Mouse (Mus musculus) midbrain, embryonic 15.5 days (tissue): ENCODE measurements around the gene Casz1. TPM values are rescaled to one million over a fixed set of nuclear protein-coding genes. Genes with fewer than 3 reads are reported as not detected.

ENCODE experiments used
- ATAC-seq: fragments of 200-750 bp; cut with Nextera tagmentation; replicated peaks from 2 replicates; pipeline ENCODE4 v1.8.0; 2017; ENCODE audit warnings: moderate TSS enrichment
- H3K27ac ChIP-seq: fragments of 300-500 bp; sonication (generic); 2 replicates; pipeline ENCODE4 v1.5.1; 2015; ENCODE audit warnings: mild to moderate bottlenecking, inconsistent platforms
- H3K27me3 ChIP-seq: fragments of 300-500 bp; sonication (generic); replicated peaks from 2 replicates; pipeline ENCODE4 v1.6.1; 2015; ENCODE audit warnings: inconsistent platforms
- H3K36me3 ChIP-seq: fragments of 300-500 bp; sonication (generic); replicated peaks from 2 replicates; pipeline ENCODE4 v1.6.1; 2015; ENCODE audit warnings: inconsistent platforms
- H3K4me1 ChIP-seq: fragments of 300-500 bp; sonication (generic); 2 replicates; pipeline ENCODE4 v1.6.1; 2015; ENCODE audit warnings: inconsistent platforms
- H3K4me2 ChIP-seq: fragments of 300-500 bp; sonication (generic); 2 replicates; pipeline ENCODE4 v1.6.1; 2015; ENCODE audit warnings: inconsistent platforms, mild to moderate bottlenecking, moderate library complexity
- H3K4me3 ChIP-seq: fragments of 300-500 bp; sonication (generic); 2 replicates; pipeline ENCODE4 v1.5.1; 2015; ENCODE audit warnings: mild to moderate bottlenecking, inconsistent platforms
- H3K9ac ChIP-seq: fragments of 300-500 bp; sonication (generic); 2 replicates; pipeline ENCODE4 v1.6.1; 2015; ENCODE audit warnings: mild to moderate bottlenecking, inconsistent platforms
- H3K9me3 ChIP-seq: fragments of 300-500 bp; sonication (generic); 2 replicates; pipeline ENCODE4 v1.6.1; 2016; ENCODE audit warnings: inconsistent platforms
- WGBS: fragments of 180-500 bp; shearing (Covaris S2); methylation state at CpG from one replicate; pipeline ENCODE4 v1.1.7; 2015; ENCODE audit warnings: mixed read lengths; 5-methylcytosine and 5-hydroxymethylcytosine counted together
- polyA plus RNA-seq: library from polyadenylated mRNA; unstranded; fragments of >200 nt; fragmentation: Nextera tagmentation; extraction: Ambion mirVana; gene quantifications from 2 replicates; pipeline ENCODE4 v1.2.1, GENCODE M21; 2015

Gene Casz1
- polyA plus RNA-seq, 1 experiment from 2014 or later: 2.8 TPM

DNA sequence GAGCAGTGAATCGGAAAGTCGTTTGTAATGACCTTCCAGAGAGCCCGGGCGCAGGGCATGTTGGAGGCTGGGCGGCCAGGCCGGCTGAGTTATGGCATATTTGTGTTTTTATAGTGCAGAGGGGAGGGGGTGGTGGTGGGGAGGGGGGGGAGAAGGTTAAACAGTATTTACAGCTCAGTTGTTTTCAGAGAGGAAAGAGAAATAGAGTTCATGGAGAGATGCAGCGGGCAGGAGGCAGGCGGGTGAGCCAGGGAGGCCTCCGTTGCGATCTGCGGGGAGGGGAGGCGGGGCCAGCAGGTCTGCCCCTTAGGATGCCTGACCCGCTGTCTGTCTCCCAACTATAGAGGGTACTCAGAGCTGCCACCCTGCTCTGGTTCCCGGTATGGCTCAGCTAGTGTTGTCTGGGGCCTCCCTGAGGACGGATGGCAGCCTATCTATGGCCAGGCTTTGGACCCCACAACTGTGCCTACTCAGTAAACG is 118.0 kb downstream of the Casz1 start:
- Histone ChIP-seq H3K36me3 (no peaks in the 10 kb centered on the region), H3K4me1 (peaks cover 56% of the 10 kb centered on the region), H3K9me3 (no peaks in the 10 kb centered on the region), H3K4me3 (no peak overlapping the region), H3K27me3 (peaks cover 36% of the 10 kb centered on the region), H3K4me2 (peak overlapping the region; percentile 34), H3K9ac (no peak overlapping the region), H3K27ac (peak overlapping the region; percentile 27; the same call in 1 of the 2 replicates)
- no peak for ATAC-seq
- WGBS: 10% methylated on average over 16 of the region's 16 CpGs

DNA sequence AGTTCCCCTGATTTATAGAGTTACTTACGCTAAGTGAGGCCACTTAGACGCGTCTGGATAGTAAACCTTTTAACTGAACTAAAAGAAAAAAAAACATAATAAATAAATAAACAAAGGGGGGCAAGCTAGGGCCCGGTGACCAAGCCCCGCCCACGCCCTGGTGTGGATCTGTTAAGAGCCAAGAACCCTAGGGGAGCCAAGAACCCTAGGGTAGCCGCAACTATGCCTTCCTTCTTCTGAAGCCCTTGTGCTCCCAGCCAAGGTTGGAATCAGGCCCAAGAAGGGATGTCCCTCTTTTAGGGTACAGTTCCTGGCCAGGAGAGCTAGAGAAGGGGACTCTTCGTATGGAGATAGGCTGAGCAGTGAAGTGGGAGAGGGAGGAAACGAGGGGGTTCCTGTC is 119.2 kb downstream of the Casz1 start:
- H3K27ac ChIP-seq: no peak overlapping the region
- H3K4me2 ChIP-seq: no peak overlapping the region
- peaks cover 56% of the 10 kb centered on the region for H3K4me1 ChIP-seq
- no peaks in the 10 kb centered on the region for H3K36me3 ChIP-seq
- ATAC-seq: no peak
- no peaks in the 10 kb centered on the region for H3K9me3 ChIP-seq
- H3K4me3 ChIP-seq: no peak overlapping the region
- WGBS: 77% methylated on average over 9 of the region's 9 CpGs
- H3K27me3 ChIP-seq: peaks cover 30% of the 10 kb centered on the region
- no peak overlapping the region for H3K9ac ChIP-seq

DNA sequence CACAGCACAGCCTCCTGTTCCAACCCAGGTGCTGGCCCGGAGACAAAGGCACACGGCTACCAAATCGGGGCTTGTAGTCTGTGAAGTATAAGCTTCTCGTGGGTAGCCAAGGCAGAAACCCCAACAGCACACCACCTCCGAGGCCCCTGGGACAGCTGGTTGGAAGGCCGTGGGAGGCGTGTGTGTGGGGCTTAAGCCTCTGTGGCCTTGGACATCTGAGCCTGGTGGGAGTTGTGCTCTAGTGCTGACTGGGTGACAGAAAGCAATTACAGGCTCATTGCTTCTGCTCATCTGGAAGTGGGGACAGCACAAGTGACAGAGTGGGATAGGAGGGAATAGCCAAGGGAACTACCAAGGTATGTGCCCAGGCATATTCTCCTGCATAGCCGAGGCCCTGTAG is 119.7 kb downstream of the Casz1 start:
- Histone ChIP-seq H3K27me3 (peaks cover 36% of the 10 kb centered on the region), H3K4me1 (peaks cover 56% of the 10 kb centered on the region), H3K4me2 (no peak overlapping the region), H3K36me3 (no peaks in the 10 kb centered on the region), H3K9me3 (no peaks in the 10 kb centered on the region), H3K9ac (no peak overlapping the region), H3K4me3 (no peak overlapping the region), H3K27ac (no peak overlapping the region)
- no peak for ATAC-seq
- WGBS: 62% methylated on average over 8 of the region's 8 CpGs

DNA sequence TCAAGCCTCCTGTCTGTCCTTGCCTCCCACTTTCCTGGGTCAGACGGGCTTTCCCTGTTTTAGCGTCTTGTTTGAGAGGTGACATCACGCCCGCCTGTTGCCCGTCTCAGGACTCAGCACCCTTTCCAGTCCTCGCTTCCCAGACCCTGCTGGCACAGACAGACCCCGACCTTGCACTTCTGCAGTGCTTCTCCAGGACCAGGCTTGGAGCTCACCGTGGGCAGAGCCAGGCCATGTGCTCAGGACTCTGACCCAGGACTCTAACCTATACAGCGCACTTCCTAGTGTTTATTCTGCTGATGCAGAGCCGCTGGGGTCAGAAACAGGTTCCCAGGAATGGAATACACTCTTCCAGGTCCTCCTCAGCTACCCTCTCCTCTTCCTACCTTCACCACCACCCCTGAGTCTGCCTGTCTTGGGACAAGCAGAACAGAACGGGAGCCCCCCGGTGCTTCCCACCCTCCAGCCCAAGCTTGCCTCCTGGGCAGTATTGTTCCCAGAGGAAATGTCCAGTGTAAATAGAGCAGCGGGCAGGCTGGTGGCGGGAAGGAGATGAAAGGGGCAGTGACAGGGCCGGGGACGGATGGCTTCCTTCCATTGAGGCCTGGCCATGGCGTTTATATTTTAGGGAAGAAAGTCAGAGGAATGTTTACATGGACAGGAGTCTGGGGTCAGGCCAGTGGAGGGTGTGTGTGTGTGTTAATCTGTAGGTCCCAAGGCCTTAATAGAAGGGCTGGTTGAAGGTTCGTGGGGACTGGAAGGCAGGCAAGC is 121.5 kb downstream of the Casz1 start:
- H3K9me3 ChIP-seq: no peaks in the 10 kb centered on the region
- H3K27me3 ChIP-seq: peaks cover 36% of the 10 kb centered on the region
- no peak overlapping the region for H3K9ac ChIP-seq
- WGBS: 30% methylated on average over 18 of the region's 18 CpGs
- no peak overlapping the region for H3K27ac ChIP-seq
- no peak for ATAC-seq
- H3K4me2 ChIP-seq: no peak overlapping the region
- peaks cover 59% of the 10 kb centered on the region for H3K4me1 ChIP-seq
- no peaks in the 10 kb centered on the region for H3K36me3 ChIP-seq
- H3K4me3 ChIP-seq: no peak overlapping the region

GRCm38 (mm10) chr4:148926459-148926858 is 122.2 kb downstream of the Casz1 start:
- no peak for ATAC-seq
- Histone ChIP-seq H3K9me3 (no peaks in the 10 kb centered on the region), H3K27ac (no peak overlapping the region), H3K27me3 (peaks cover 39% of the 10 kb centered on the region), H3K4me1 (peaks cover 58% of the 10 kb centered on the region), H3K4me2 (no peak overlapping the region), H3K36me3 (no peaks in the 10 kb centered on the region), H3K4me3 (no peak overlapping the region), H3K9ac (no peak overlapping the region)
- WGBS: 28% methylated on average over 8 of the region's 8 CpGs

DNA sequence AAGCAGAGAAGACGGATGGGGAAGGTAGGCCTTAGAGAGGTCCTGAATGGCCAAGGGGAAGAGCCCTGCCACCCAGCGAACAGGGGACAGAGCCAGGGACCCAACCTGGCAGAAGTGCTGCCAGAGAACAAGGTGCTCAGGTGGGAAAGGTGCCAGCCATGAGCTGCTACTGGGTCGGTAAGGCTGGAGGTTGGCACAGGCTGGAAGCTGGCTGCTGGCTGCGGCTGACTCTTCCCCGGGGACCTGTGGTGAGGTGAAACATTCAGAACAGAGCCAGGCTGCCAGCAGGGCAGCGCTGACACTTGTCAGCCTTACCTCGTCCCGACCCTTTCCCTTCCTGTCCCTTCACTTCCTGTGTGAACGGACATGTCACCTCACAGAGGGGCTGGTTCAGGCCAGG is 124.1 kb downstream of the Casz1 start:
- no peak for ATAC-seq

DNA sequence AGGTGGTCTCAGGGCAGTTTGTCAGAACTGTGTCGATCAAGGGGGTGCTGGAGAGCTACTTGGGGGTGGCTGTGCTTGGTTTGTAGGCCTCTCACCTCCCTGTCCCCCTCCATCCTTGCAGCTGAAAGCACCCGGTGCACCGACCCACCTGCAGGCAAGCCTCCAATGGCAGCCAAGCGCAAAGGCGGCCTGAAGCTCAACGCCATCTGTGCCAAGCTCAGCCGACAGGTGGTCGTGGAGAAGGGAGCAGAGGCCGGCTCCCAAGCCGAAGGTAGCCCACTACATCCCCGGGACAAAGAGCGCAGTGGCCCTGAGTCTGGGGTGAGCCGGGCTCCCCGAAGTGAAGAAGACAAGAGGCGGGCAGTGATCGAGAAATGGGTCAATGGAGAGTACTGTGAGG is 124.6 kb downstream of the Casz1 start:
- H3K4me1 ChIP-seq: peaks cover 42% of the 10 kb centered on the region
- WGBS: 93% methylated on average over 16 of the region's 16 CpGs
- peaks cover 40% of the 10 kb centered on the region for H3K27me3 ChIP-seq
- no peaks in the 10 kb centered on the region for H3K36me3 ChIP-seq
- H3K9ac ChIP-seq: no peak overlapping the region
- no peak overlapping the region for H3K4me3 ChIP-seq
- no peak overlapping the region for H3K27ac ChIP-seq
- H3K4me2 ChIP-seq: no peak overlapping the region
- no peaks in the 10 kb centered on the region for H3K9me3 ChIP-seq
- no peak for ATAC-seq

More for the DNA sequence above, 124.1 kb downstream of the Casz1 start:
- Histone ChIP-seq H3K4me1 (peaks cover 43% of the 10 kb centered on the region), H3K36me3 (no peaks in the 10 kb centered on the region), H3K9me3 (no peaks in the 10 kb centered on the region), H3K9ac (no peak overlapping the region), H3K27ac (no peak overlapping the region), H3K4me2 (no peak overlapping the region), H3K4me3 (no peak overlapping the region), H3K27me3 (peaks cover 40% of the 10 kb centered on the region)
- WGBS: 79% methylated on average over 9 of the region's 9 CpGs

DNA sequence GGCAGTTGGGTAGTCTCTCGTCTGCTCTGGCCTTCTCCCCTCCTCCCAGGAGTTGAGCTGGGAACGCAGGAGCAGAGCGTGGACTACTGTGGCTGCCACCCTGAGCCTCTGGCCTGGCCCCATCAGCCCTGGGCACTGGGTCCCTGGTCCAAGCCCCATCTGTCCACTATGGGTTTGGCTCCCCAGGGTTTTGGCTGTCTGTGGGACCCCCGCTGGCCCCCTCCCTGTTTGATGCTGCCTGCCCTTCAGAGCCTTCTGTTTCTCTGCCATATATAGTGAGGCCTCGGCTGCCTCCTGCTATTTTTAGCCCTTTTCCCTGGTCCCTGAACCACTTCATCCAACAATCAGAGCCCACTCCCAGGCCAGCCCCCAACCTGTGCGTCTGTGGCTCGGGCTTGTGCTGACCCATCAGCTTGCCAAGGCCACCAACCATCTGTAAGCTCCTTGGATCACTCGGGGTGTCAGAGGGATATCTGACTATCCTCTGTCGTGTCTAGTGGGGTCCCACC is 126.5 kb downstream of the Casz1 start:
- Histone ChIP-seq H3K9ac (no peak overlapping the region), H3K27ac (no peak overlapping the region; the same call in 1 of the 2 replicates), H3K27me3 (peaks cover 36% of the 10 kb centered on the region), H3K4me1 (peaks cover 36% of the 10 kb centered on the region), H3K9me3 (no peaks in the 10 kb centered on the region), H3K36me3 (no peaks in the 10 kb centered on the region), H3K4me2 (no peak overlapping the region), H3K4me3 (no peak overlapping the region)
- no peak for ATAC-seq
- WGBS: 59% methylated on average over 9 of the region's 9 CpGs

DNA sequence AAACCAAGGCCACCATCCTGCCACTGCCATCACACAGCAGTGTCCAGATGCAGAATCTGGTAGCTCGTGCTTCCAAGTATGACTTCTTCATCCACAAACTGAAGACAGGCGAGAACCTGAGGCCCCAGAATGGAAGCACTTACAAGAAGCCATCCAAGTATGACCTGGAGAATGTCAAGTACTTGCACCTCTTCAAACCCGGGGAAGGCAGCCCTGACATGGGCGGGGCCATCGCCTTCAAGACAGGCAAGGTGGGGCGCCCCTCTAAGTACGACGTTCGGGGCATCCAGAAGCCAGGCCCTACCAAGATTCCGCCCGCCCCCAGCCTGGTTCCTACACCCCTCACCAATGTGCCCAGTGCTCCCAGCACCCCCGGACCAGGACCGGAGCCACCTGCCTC is 128.9 kb downstream of the Casz1 start:
- H3K27ac ChIP-seq: no peak overlapping the region
- H3K9ac ChIP-seq: no peak overlapping the region
- H3K9me3 ChIP-seq: no peaks in the 10 kb centered on the region
- H3K4me2 ChIP-seq: no peak overlapping the region
- no peak for ATAC-seq
- WGBS: 95% methylated on average over 13 of the region's 13 CpGs
- peaks cover 22% of the 10 kb centered on the region for H3K4me1 ChIP-seq
- no peaks in the 10 kb centered on the region for H3K36me3 ChIP-seq
- peaks cover 32% of the 10 kb centered on the region for H3K27me3 ChIP-seq
- no peak overlapping the region for H3K4me3 ChIP-seq

GRCm38 (mm10) chr4:148935211-148935610 is 131.0 kb downstream of the Casz1 start:
- Histone ChIP-seq H3K9me3 (no peaks in the 10 kb centered on the region), H3K9ac (no peak overlapping the region), H3K36me3 (no peaks in the 10 kb centered on the region), H3K27me3 (peaks cover 36% of the 10 kb centered on the region), H3K4me1 (peaks cover 26% of the 10 kb centered on the region), H3K4me3 (no peak overlapping the region), H3K4me2 (no peak overlapping the region), H3K27ac (no peak overlapping the region)
- 0 out of 2 replicates have a peak, but pooled peaks have one; percentile 35 for ATAC-seq
- WGBS: 34% methylated on average over 13 of the region's 13 CpGs

- Histone ChIP-seq H3K36me3 (no peaks in the 10 kb centered on the region), H3K4me3 (no peak overlapping the region), H3K9ac (no peak overlapping the region), H3K4me1 (peaks cover 27% of the 10 kb centered on the region), H3K27me3 (peaks cover 36% of the 10 kb centered on the region), H3K9me3 (no peaks in the 10 kb centered on the region), H3K27ac (no peak overlapping the region), H3K4me2 (no peak overlapping the region)
- no peak for ATAC-seq
- WGBS: 93% methylated on average over 12 of the region's 12 CpGs
Observed at GRCm38 (mm10) chr4:148936111-148936510, 131.9 kb downstream of the Casz1 start.

DNA sequence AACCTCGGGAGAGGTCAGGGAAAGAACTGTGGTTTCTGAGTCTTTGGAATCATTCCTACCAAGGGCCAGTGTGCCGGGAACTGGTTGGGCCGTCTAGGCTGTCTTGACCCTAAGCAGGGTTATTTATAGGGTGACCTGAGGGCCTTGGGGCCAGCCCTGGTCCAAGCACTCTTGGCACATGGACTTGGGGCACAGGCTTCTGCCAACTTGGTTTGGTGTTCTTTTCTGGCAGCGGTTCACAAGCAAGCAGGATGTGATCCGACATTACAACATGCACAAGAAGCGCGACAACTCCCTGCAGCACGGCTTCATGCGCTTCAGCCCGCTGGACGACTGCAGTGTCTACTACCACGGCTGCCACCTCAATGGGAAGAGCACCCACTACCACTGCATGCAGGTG is 132.5 kb downstream of the Casz1 start:
- no peak overlapping the region for H3K4me2 ChIP-seq
- no peaks in the 10 kb centered on the region for H3K36me3 ChIP-seq
- no peak overlapping the region for H3K9ac ChIP-seq
- H3K27me3 ChIP-seq: peaks cover 33% of the 10 kb centered on the region
- peaks cover 30% of the 10 kb centered on the region for H3K4me1 ChIP-seq
- 89% methylated on average over 12 of the region's 12 CpGs for WGBS
- no peaks in the 10 kb centered on the region for H3K9me3 ChIP-seq
- no peak overlapping the region for H3K27ac ChIP-seq
- no peak overlapping the region for H3K4me3 ChIP-seq
- ATAC-seq: no peak

DNA sequence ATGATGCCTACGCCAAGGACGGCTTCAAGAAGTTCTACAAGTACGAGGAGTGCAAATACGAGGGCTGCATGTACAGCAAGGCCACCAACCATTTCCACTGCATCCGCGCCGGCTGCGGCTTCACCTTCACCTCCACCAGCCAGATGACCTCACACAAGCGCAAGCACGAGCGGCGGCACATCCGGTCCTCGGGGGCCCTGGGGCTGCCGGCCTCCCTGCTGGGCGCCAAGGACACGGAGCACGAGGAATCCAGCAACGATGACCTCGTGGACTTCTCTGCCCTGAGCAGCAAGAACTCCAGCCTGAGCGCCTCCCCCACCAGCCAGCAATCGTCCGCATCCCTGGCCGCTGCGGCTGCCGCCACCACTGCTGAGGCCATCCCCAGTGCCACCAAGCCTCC is 134.3 kb downstream of the Casz1 start:
- Histone ChIP-seq H3K4me1 (peaks cover 30% of the 10 kb centered on the region), H3K4me2 (no peak overlapping the region), H3K4me3 (no peak overlapping the region), H3K9ac (no peak overlapping the region), H3K27me3 (peaks cover 33% of the 10 kb centered on the region), H3K27ac (no peak overlapping the region), H3K36me3 (no peaks in the 10 kb centered on the region), H3K9me3 (no peaks in the 10 kb centered on the region)
- WGBS: 89% methylated on average over 26 of the region's 26 CpGs
- no peak for ATAC-seq
